Mouse (Mus musculus): ENCODE results near the gene Rspry1.

DNA sequence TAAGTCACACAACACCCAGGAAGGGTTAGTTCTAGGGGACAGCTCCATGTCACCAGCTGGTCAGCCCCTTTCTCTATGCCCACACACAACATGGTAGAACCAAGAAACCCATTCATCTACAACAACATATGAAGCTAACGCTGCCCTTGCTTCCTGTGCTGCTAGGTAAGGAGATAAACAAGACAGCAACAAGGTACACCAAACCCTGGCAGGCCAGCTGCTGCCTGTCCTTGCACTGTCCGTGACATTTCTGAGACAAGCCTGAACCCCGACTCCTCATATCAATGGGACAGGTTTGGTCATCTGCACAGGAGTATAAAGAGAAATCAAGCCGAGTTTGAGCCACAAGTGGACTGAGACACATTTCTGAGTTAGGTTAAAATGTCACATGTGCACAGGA lies 26.6 kb upstream of the Rspry1 start:
- TF ChIP-seq EP300 (optimal IDR thresholded peaks at IDR 0.05) = no peak
- TF ChIP-seq CTCF (IDR thresholded peaks at IDR 0.05; ENCODE audit: low read depth) = no peak

Measured in stomach, postnatal 0 days (tissue).